Mouse (Mus musculus): ENCODE data around the gene Gm37240.

The Gm37240 gene

GRCm38 (mm10) chr3:84701964-84702363 is 1185.4 kb downstream of the Gm37240 start:
- no peak for DNase-seq (ENCODE audit: low spot score)

GRCm38 (mm10) chr3:84701509-84701908 is 1185.8 kb downstream of the Gm37240 start:
- DNase-seq (ENCODE audit: low spot score), result no peak

- peak; percentile 13 for DNase-seq (ENCODE audit: low spot score)
Observed at GRCm38 (mm10) chr3:84696428-84696917, 1190.8 kb downstream of the Gm37240 start.

GRCm38 (mm10) chr3:84695867-84696361 is 1191.4 kb downstream of the Gm37240 start:
- DNase-seq (ENCODE audit: low spot score), result peak; percentile 30

GRCm38 (mm10) chr3:84695418-84695817 is 1191.9 kb downstream of the Gm37240 start:
- DNase-seq (ENCODE audit: low spot score), result no peak

- DNase-seq (ENCODE audit: low spot score), result no peak
Observed at GRCm38 (mm10) chr3:84693886-84694285, 1193.4 kb downstream of the Gm37240 start.

GRCm38 (mm10) chr3:84692647-84693199 is 1194.6 kb downstream of the Gm37240 start:
- peak; percentile 61 for DNase-seq (ENCODE audit: low spot score)

GRCm38 (mm10) chr3:84690091-84690771 is 1197.1 kb downstream of the Gm37240 start:
- DNase-seq (ENCODE audit: low spot score), result no peak

GRCm38 (mm10) chr3:84689656-84690055 is 1197.7 kb downstream of the Gm37240 start:
- DNase-seq (ENCODE audit: low spot score), result no peak

GRCm38 (mm10) chr3:84688176-84688575 is 1199.1 kb downstream of the Gm37240 start:
- no peak for DNase-seq (ENCODE audit: low spot score)

GRCm38 (mm10) chr3:84687488-84687846 is 1199.9 kb downstream of the Gm37240 start:
- no peak for DNase-seq (ENCODE audit: low spot score)

- no peak for DNase-seq (ENCODE audit: low spot score)
Observed at GRCm38 (mm10) chr3:84686799-84687487, 1200.4 kb downstream of the Gm37240 start.

GRCm38 (mm10) chr3:84686294-84686672 is 1201.0 kb downstream of the Gm37240 start:
- DNase-seq (ENCODE audit: low spot score), result no peak

- no peak for DNase-seq (ENCODE audit: low spot score)
Observed at GRCm38 (mm10) chr3:84685662-84686293, 1201.5 kb downstream of the Gm37240 start.

- no peak for DNase-seq (ENCODE audit: low spot score)
Observed at GRCm38 (mm10) chr3:84683788-84684187, 1203.5 kb downstream of the Gm37240 start.

- no peak for DNase-seq (ENCODE audit: low spot score)
Observed at GRCm38 (mm10) chr3:84681699-84682098, 1205.6 kb downstream of the Gm37240 start.

GRCm38 (mm10) chr3:84680062-84680461 is 1207.3 kb downstream of the Gm37240 start:
- DNase-seq (ENCODE audit: low spot score), result no peak

GRCm38 (mm10) chr3:84679542-84679941 is 1207.8 kb downstream of the Gm37240 start:
- DNase-seq (ENCODE audit: low spot score), result no peak

GRCm38 (mm10) chr3:84678891-84679290 is 1208.4 kb downstream of the Gm37240 start:
- DNase-seq (ENCODE audit: low spot score), result no peak

GRCm38 (mm10) chr3:84675710-84676109 is 1211.6 kb downstream of the Gm37240 start:
- DNase-seq (ENCODE audit: low spot score), result no peak

- DNase-seq (ENCODE audit: low spot score), result no peak
Observed at GRCm38 (mm10) chr3:84673552-84673951, 1213.8 kb downstream of the Gm37240 start.

GRCm38 (mm10) chr3:84672136-84672535 is 1215.2 kb downstream of the Gm37240 start:
- no peak for DNase-seq (ENCODE audit: low spot score)

GRCm38 (mm10) chr3:84668957-84669356 is 1218.4 kb downstream of the Gm37240 start:
- no peak for DNase-seq (ENCODE audit: low spot score)

All from lung, postnatal 25 days (tissue).